Mouse (Mus musculus) lung, adult 2 months (tissue): ENCODE data around the gene Homer3.

Experiments
- CTCF ChIP-seq: fragments of 200-500 bp; IDR thresholded peaks from 2 replicates; pipeline ENCODE4 v1.5.1; 2011; ENCODE audit warnings: mild to moderate bottlenecking, low read length, control low read depth; ENCODE audit not compliant: insufficient read depth
- POLR2A ChIP-seq: fragments of 200-500 bp; IDR thresholded peaks from 2 replicates; pipeline ENCODE4 v1.6.1; 2011; ENCODE audit warnings: low read depth, mild to moderate bottlenecking, control low read depth, low read length, borderline replicate concordance; ENCODE audit errors: extremely low read depth

DNA sequence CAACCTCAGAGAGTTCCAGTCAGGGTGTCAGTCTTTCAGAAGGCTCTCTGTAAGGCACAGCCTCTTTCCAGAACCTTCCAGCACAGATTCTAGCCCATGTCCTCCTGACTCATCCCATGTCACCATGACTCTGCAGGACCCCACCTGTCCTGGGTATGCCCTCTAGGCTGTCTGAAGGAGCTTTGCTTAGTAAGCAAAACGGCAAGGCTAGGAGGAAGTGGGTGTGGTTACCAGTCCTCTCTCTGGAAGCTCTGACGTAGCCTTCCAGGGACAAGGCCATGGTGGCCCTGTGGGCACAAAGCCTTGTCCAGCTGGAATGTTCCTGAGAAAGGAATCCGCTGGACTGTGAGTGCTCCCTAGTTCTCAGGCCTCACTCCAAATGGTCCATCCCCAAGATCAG, 9.7 kb upstream of the Homer3 start:
- TF ChIP-seq POLR2A (no peak), CTCF (no peak)
